Mouse (Mus musculus) CD4-positive, CD25-positive, alpha-beta regulatory T cell, adult 2 months (primary cell): ENCODE measurements around the gene Hcn2.

ENCODE experiments used
- DNase-seq: peaks from one replicate; pipeline ENCODE4 v3.0.0-alpha.2; 2012; ENCODE audit warnings: low read depth, low spot score

Hcn2 gene

GRCm38 (mm10) chr10:79773208-79773607 lies 56.8 kb downstream of the Hcn2 start:
- DNase-seq = no peak

- no peak for DNase-seq
Observed at GRCm38 (mm10) chr10:79774486-79775279, 58.2 kb downstream of the Hcn2 start.

GRCm38 (mm10) chr10:79777103-79777531 lies 60.7 kb downstream of the Hcn2 start, which contains the start of gene Fstl3:
Fstl3 (plus strand) TSS chr10:79777272.
- DNase-seq = no peak

GRCm38 (mm10) chr10:79778006-79778405 lies 61.6 kb downstream of the Hcn2 start:
- DNase-seq = no peak

- no peak for DNase-seq
Observed at GRCm38 (mm10) chr10:79779193-79779592, 62.8 kb downstream of the Hcn2 start.

- DNase-seq = peak; percentile 96
Observed at GRCm38 (mm10) chr10:79779784-79780663, 63.6 kb downstream of the Hcn2 start.

- DNase-seq = no peak
Observed at GRCm38 (mm10) chr10:79780664-79781015, 64.2 kb downstream of the Hcn2 start.

GRCm38 (mm10) chr10:79781139-79781538 lies 64.7 kb downstream of the Hcn2 start:
- DNase-seq = no peak

- no peak for DNase-seq
Observed at GRCm38 (mm10) chr10:79781956-79782355, 65.5 kb downstream of the Hcn2 start.

GRCm38 (mm10) chr10:79783050-79783449 lies 66.6 kb downstream of the Hcn2 start:
- no peak for DNase-seq

- peak; percentile 77 for DNase-seq
Observed at GRCm38 (mm10) chr10:79783920-79784800, 67.7 kb downstream of the Hcn2 start.
